Mouse (Mus musculus): ENCODE measurements around the gene Ccdc117. TPM values are rescaled to one million over a fixed set of nuclear protein-coding genes. Genes with fewer than 3 reads are reported as not detected.

The Ccdc117 gene
- total and polyA plus RNA-seq, 3 experiments, result 24.3 to 38.9 (median 27.0) TPM

- peak; percentile 58 for DNase-seq (ENCODE audit: extremely low read depth)
- H3K9me3 ChIP-seq (replicated peaks; ENCODE audit: low read length), result no peaks in the 10 kb centered on the region
- TF ChIP-seq MYC (IDR thresholded peaks at IDR 0.05; ENCODE audit: low read depth, low read length) (peak; percentile 94), NRF1 (IDR thresholded peaks at IDR 0.05; ENCODE audit: low read depth, low read length) (no peak), RAD21 (IDR thresholded peaks at IDR 0.05; ENCODE audit: low read depth, low read length) (no peak), MXI1 (IDR thresholded peaks at IDR 0.05; ENCODE audit: low read depth, low read length) (peak; percentile 97), ZNF384 (IDR thresholded peaks at IDR 0.05; ENCODE audit: low read depth, low read length) (no peak), CHD1 (IDR thresholded peaks at IDR 0.05; ENCODE audit: low read depth, low read length) (peak; percentile 59), USF2 (conservative IDR thresholded peaks at IDR 0.05; ENCODE audit: low read depth, low read length) (no peak), EP300 (IDR thresholded peaks at IDR 0.05; ENCODE audit: low read length) (no peak), CHD2 (IDR thresholded peaks at IDR 0.05; ENCODE audit: low read length) (no peak), ETS1 (conservative IDR thresholded peaks at IDR 0.05; ENCODE audit: low read depth, low read length) (no peak), IRF4 (IDR thresholded peaks at IDR 0.05; ENCODE audit: low read depth, low read length) (no peak), BHLHE40 (IDR thresholded peaks at IDR 0.05; ENCODE audit: low read depth, low read length) (peak; percentile 72), TCF12 (IDR thresholded peaks at IDR 0.05; ENCODE audit: low read depth, low read length) (no peak), HCFC1 (IDR thresholded peaks at IDR 0.05; ENCODE audit: low read depth, low read length) (no peak), TBP (conservative IDR thresholded peaks at IDR 0.05; ENCODE audit: low read depth, low read length) (no peak), E2F4 (IDR thresholded peaks at IDR 0.05; ENCODE audit: insufficient replicate concordance, low read depth, low read length) (no peak), MAZ (IDR thresholded peaks at IDR 0.05; ENCODE audit: low read depth, low read length) (no peak), MAFK (IDR thresholded peaks at IDR 0.05; ENCODE audit: insufficient replicate concordance, low read length) (no peak), KAT2A (IDR thresholded peaks at IDR 0.05; ENCODE audit: insufficient replicate concordance, low read length) (no peak), PAX5 (IDR thresholded peaks at IDR 0.05; ENCODE audit: low read length) (no peak), JUN (IDR thresholded peaks at IDR 0.05; ENCODE audit: insufficient read depth, low read depth, low read length) (no peak), MAX (IDR thresholded peaks at IDR 0.05; ENCODE audit: low read length) (peak; percentile 94), GABPA (IDR thresholded peaks at IDR 0.05; ENCODE audit: insufficient replicate concordance, low read depth, low read length) (no peak), NELFE (IDR thresholded peaks at IDR 0.05; ENCODE audit: low read depth, low read length) (no peak)
- H3K9ac ChIP-seq (ENCODE audit: insufficient read depth, low read depth), result peak overlapping the region; percentile 81
- dilution Hi-C loops (cut with MboI; ENCODE audit: extremely low pct_ligation_motif_present, extremely low pct_unique_long_range_greater_than_20kb, low sequenced_read_pairs) (no loop called here), in situ Hi-C loops (cut with MboI; ENCODE audit: low pct_ligation_motif_present, low pct_unique_long_range_greater_than_20kb, low sequenced_read_pairs) (no loop called here)
- H3K4me2 ChIP-seq (ENCODE audit: insufficient read depth, low read depth, poor library complexity, severe bottlenecking), result peak overlapping the region; percentile 99
- H3K4me1 ChIP-seq (ENCODE audit: control insufficient read depth in 1 of 2, insufficient read depth in 2 of 2), result peaks cover 6 to 31% of the 10 kb centered on the region in 2 experiments; a peak in 3 of 4 replicates
- peaks cover 10 to 34% of the 10 kb centered on the region in 2 experiments for H3K36me3 ChIP-seq (replicated peaks in 1 of 2; ENCODE audit: control insufficient read depth in 1 of 2, insufficient read depth in 1 of 2, low read length in 1 of 2)
- no peaks in the 10 kb centered on the region for H3K27me3 ChIP-seq (replicated peaks)
- peaks cover 40% of the 10 kb centered on the region for H3K79me2 ChIP-seq (replicated peaks; ENCODE audit: control insufficient read depth, extremely low read depth, insufficient read depth, poor library complexity, severe bottlenecking)
- H3K27ac ChIP-seq (ENCODE audit: insufficient read depth, low read depth), result peak overlapping the region; percentile 15; the same call in 1 of the 2 replicates
- H3K4me3 ChIP-seq (replicated peaks in 1 of 3; ENCODE audit: low read depth in 2 of 3, low read length in 2 of 3, poor library complexity in 1 of 3), result peak overlapping the region; percentile 75 to 90 (median 87)
Measured at GRCm38 (mm10) chr11:5541230-5541798, 673 bp downstream of the Ccdc117 start.
